Mouse (Mus musculus) MEL (cell line): ENCODE measurements at regions not wholly inside any gene's neighbourhood (a gene's known extent, or its start where the extent isn't known, plus 50 kb on each side); places are given as distances from the start of the nearest gene placed in this dataset.

Experiments used
- CHD1 ChIP-seq: IDR thresholded peaks from 2 replicates; pipeline ENCODE4 v1.6.1; 2012; ENCODE audit warnings: low read depth, mild to moderate bottlenecking, inconsistent platforms, low read length, improper control_type of control experiment
- POLR2AphosphoS5 ChIP-seq: IDR thresholded peaks from 2 replicates; pipeline ENCODE4 v1.6.1; 2012; ENCODE audit warnings: low read depth, borderline replicate concordance, mild to moderate bottlenecking, inconsistent platforms, low read length, moderate library complexity, mixed read lengths
- RCOR1 ChIP-seq: IDR thresholded peaks from 2 replicates; pipeline ENCODE4 v1.6.1; 2012; ENCODE audit warnings: low read depth, mild to moderate bottlenecking, inconsistent platforms, low read length, improper control_type of control experiment

GRCm38 (mm10) chr7:73827549-73827948 is 87.4 kb downstream of the Fam174b start:
- TF ChIP-seq CHD1 (no peak), RCOR1 (no peak), POLR2AphosphoS5 (no peak)
